Mouse (Mus musculus): ENCODE measurements around the gene Coro1b. TPM values are rescaled to one million over a fixed set of nuclear protein-coding genes. Genes with fewer than 3 reads are reported as not detected.
A peak's percentile ranks its signal among the peaks of the same experiment; 100 is the strongest.

Gene Coro1b
- total and polyA plus RNA-seq, 3 experiments = 179 to 265 (median 194) TPM

DNA sequence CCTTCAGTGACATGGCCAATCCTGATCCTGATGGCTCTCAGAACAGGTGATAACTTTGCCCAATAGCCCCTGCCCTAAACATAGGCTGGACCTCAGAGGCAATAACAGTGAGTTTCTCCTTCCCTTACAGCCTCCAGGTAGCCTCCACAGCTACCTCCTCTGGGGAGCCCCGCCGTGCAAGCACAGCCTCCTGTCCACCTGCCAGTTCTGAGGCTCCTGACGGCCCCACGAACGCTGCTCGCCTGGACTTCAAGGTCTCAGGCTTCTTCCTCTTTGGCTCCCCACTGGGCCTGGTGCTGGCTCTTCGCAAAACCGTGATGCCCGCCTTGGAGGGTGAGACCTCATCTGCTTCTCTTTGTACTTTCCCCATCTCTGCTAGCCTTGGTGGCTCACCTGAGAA lies 39.9 kb upstream of the Coro1b start:
- dilution Hi-C loops (cut with MboI; ENCODE audit: extremely low pct_ligation_motif_present, extremely low pct_unique_long_range_greater_than_20kb, low sequenced_read_pairs) = no loop called here
- no peak for DNase-seq (ENCODE audit: extremely low read depth)
- in situ Hi-C loops (cut with MboI; ENCODE audit: low pct_ligation_motif_present, low pct_unique_long_range_greater_than_20kb, low sequenced_read_pairs) = no loop called here
- Histone ChIP-seq H3K4me1 (ENCODE audit: control insufficient read depth in 1 of 2, insufficient read depth in 2 of 2) (peaks cover 10 to 26% of the 10 kb centered on the region in 2 experiments), H3K9ac (ENCODE audit: insufficient read depth, low read depth) (no peak overlapping the region), H3K4me2 (ENCODE audit: insufficient read depth, low read depth, poor library complexity, severe bottlenecking) (no peak overlapping the region), H3K79me2 (replicated peaks; ENCODE audit: control insufficient read depth, extremely low read depth, insufficient read depth, poor library complexity, severe bottlenecking) (no peaks in the 10 kb centered on the region), H3K27me3 (replicated peaks) (no peaks in the 10 kb centered on the region), H3K27ac (ENCODE audit: insufficient read depth, low read depth) (no peak overlapping the region), H3K36me3 (replicated peaks in 1 of 2; ENCODE audit: control insufficient read depth in 1 of 2, insufficient read depth in 1 of 2, low read length in 1 of 2) (peaks cover 78 to 93% of the 10 kb centered on the region in 2 experiments), H3K9me3 (replicated peaks; ENCODE audit: low read length) (no peaks in the 10 kb centered on the region), H3K4me3 (replicated peaks in 1 of 3; ENCODE audit: low read depth in 2 of 3, low read length in 2 of 3, poor library complexity in 1 of 3) (no peak overlapping the region)
- no peak for TF ChIP-seq TCF12 (IDR thresholded peaks at IDR 0.05; ENCODE audit: low read depth, low read length)
- TF ChIP-seq MEF2A (IDR thresholded peaks at IDR 0.05; ENCODE audit: borderline replicate concordance, low read depth, low read length) = no peak
- TF ChIP-seq HCFC1 (IDR thresholded peaks at IDR 0.05; ENCODE audit: low read depth, low read length) = no peak
- no peak for TF ChIP-seq IRF4 (IDR thresholded peaks at IDR 0.05; ENCODE audit: low read depth, low read length)
- TF ChIP-seq UBTF (IDR thresholded peaks at IDR 0.05; ENCODE audit: low read depth, low read length) = no peak
- TF ChIP-seq ZC3H11A (IDR thresholded peaks at IDR 0.05; ENCODE audit: low read depth, low read length) = no peak
- TF ChIP-seq USF2 (conservative IDR thresholded peaks at IDR 0.05; ENCODE audit: low read depth, low read length) = no peak
- TF ChIP-seq ELF1 (IDR thresholded peaks at IDR 0.05; ENCODE audit: low read depth, low read length) = no peak
- TF ChIP-seq MAZ (IDR thresholded peaks at IDR 0.05; ENCODE audit: low read depth, low read length) = no peak
- TF ChIP-seq E2F4 (IDR thresholded peaks at IDR 0.05; ENCODE audit: insufficient replicate concordance, low read depth, low read length) = no peak
- TF ChIP-seq CHD2 (IDR thresholded peaks at IDR 0.05; ENCODE audit: low read length) = no peak
- TF ChIP-seq CTCF (conservative IDR thresholded peaks at IDR 0.05 in 1 of 2, IDR thresholded peaks at IDR 0.05 in 1 of 2; ENCODE audit: low read depth in 2 of 2, low read length in 2 of 2) = no peak
- no peak for TF ChIP-seq POLR2AphosphoS2 (IDR thresholded peaks at IDR 0.05; ENCODE audit: low read depth, low read length)
- TF ChIP-seq EP300 (IDR thresholded peaks at IDR 0.05; ENCODE audit: low read length) = no peak
- TF ChIP-seq ETS1 (conservative IDR thresholded peaks at IDR 0.05; ENCODE audit: low read depth, low read length) = no peak

DNA sequence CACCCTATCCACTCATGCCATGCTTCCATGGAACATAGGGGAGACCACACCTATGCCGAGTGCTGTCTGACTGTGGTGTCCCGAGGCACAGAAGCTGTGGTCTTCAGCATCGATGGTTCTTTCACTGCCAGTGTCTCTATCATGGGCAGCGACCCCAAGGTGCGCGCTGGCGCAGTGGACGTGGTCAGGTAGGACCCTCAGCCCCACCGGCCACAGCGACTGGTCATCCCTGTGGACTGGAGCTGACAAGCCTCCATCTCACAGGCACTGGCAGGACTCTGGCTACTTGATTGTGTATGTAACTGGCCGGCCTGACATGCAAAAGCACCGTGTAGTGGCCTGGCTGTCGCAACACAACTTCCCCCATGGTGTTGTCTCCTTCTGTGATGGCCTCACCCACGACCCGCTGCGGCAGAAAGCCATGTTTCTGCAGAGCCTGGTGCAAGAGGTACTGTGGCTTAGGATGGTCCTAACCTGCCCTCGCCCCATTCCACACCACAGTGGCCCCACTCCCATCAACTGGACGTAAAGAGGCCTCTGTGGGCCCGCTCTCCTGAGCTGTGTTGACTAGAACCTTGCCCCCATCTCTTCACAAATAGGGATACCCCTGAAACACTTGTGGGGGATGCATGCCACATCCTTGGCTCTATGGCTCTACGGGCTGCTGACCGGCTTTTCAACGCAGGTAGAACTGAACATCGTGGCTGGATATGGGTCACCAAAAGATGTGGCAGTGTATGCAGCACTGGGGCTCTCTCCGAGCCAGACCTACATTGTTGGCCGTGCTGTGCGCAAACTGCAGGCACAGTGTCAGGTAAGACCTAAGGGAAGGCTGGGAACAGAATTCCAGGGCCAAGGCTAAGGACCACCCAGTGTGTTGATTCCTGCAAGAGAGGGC lies 36.1 kb upstream of the Coro1b start:
- TF ChIP-seq USF2 (conservative IDR thresholded peaks at IDR 0.05; ENCODE audit: low read depth, low read length) = no peak
- no peak for TF ChIP-seq NELFE (IDR thresholded peaks at IDR 0.05; ENCODE audit: low read depth, low read length)
- TF ChIP-seq HCFC1 (IDR thresholded peaks at IDR 0.05; ENCODE audit: low read depth, low read length) = no peak
- no peak for TF ChIP-seq MAZ (IDR thresholded peaks at IDR 0.05; ENCODE audit: low read depth, low read length)
- TF ChIP-seq MXI1 (IDR thresholded peaks at IDR 0.05; ENCODE audit: low read depth, low read length) = no peak
- TF ChIP-seq MYC (IDR thresholded peaks at IDR 0.05; ENCODE audit: low read depth, low read length) = no peak
- TF ChIP-seq BHLHE40 (IDR thresholded peaks at IDR 0.05; ENCODE audit: low read depth, low read length) = no peak
- TF ChIP-seq IRF4 (IDR thresholded peaks at IDR 0.05; ENCODE audit: low read depth, low read length) = no peak
- no peak for TF ChIP-seq POLR2AphosphoS2 (IDR thresholded peaks at IDR 0.05; ENCODE audit: low read depth, low read length)
- TF ChIP-seq TCF12 (IDR thresholded peaks at IDR 0.05; ENCODE audit: low read depth, low read length) = no peak
- TF ChIP-seq UBTF (IDR thresholded peaks at IDR 0.05; ENCODE audit: low read depth, low read length) = no peak
- no peak for TF ChIP-seq SMC3 (IDR thresholded peaks at IDR 0.05; ENCODE audit: low read depth, low read length)
- TF ChIP-seq POLR2A (IDR thresholded peaks at IDR 0.05; ENCODE audit: low read depth, low read length) = no peak
- TF ChIP-seq CTCF (conservative IDR thresholded peaks at IDR 0.05 in 1 of 2, IDR thresholded peaks at IDR 0.05 in 1 of 2; ENCODE audit: low read depth in 2 of 2, low read length in 2 of 2) = no peak
- in situ Hi-C loops (cut with MboI; ENCODE audit: low pct_ligation_motif_present, low pct_unique_long_range_greater_than_20kb, low sequenced_read_pairs) (no loop called here), dilution Hi-C loops (cut with MboI; ENCODE audit: extremely low pct_ligation_motif_present, extremely low pct_unique_long_range_greater_than_20kb, low sequenced_read_pairs) (no loop called here)
- no peak overlapping the region for H3K4me3 ChIP-seq (replicated peaks in 1 of 3; ENCODE audit: low read depth in 2 of 3, low read length in 2 of 3, poor library complexity in 1 of 3)
- no peaks in the 10 kb centered on the region for H3K79me2 ChIP-seq (replicated peaks; ENCODE audit: control insufficient read depth, extremely low read depth, insufficient read depth, poor library complexity, severe bottlenecking)
- peaks cover 80 to 94% of the 10 kb centered on the region in 2 experiments for H3K36me3 ChIP-seq (replicated peaks in 1 of 2; ENCODE audit: control insufficient read depth in 1 of 2, insufficient read depth in 1 of 2, low read length in 1 of 2)
- no peaks in the 10 kb centered on the region for H3K9me3 ChIP-seq (replicated peaks; ENCODE audit: low read length)
- H3K27me3 ChIP-seq (replicated peaks) = no peaks in the 10 kb centered on the region
- H3K4me2 ChIP-seq (ENCODE audit: insufficient read depth, low read depth, poor library complexity, severe bottlenecking) = no peak overlapping the region
- peaks cover 19 to 44% of the 10 kb centered on the region in 2 experiments for H3K4me1 ChIP-seq (ENCODE audit: control insufficient read depth in 1 of 2, insufficient read depth in 2 of 2)
- no peak for DNase-seq (ENCODE audit: extremely low read depth)
- H3K27ac ChIP-seq (ENCODE audit: insufficient read depth, low read depth) = peak overlapping the region; percentile 89; the same call in 1 of the 2 replicates
- H3K9ac ChIP-seq (ENCODE audit: insufficient read depth, low read depth) = no peak overlapping the region
